Mouse (Mus musculus): ENCODE measurements around the gene Snhg11.

Gene Snhg11

GRCm38 (mm10) chr2:158369474-158370172 is 5.8 kb upstream of the Snhg11 start:
- no peak for DNase-seq

- DNase-seq = peak; percentile 19 to 41
Observed at GRCm38 (mm10) chr2:158370173-158370550, 5.3 kb upstream of the Snhg11 start.

DNA sequence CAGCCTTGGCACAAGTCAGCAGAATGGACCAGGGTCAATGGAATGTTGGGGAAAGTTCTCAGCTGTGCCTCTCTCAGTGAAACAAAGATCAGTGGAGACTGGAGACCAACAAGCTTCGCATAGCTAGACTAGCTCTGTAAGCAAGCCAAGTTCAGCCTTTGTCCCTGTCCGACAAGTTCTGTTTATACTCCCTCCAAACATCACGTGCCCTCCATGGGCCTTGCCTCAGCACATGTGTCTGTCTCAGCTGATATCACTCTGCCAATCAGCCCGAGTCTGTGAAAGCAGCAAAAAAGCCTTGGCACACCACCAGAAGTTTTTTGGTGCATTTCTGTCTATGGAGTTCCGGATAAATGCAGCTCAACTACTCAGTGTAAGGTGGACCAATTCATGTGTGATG is 2.4 kb upstream of the Snhg11 start:
- peak; percentile 35 to 62 for DNase-seq

- peak; percentile 42 to 69 for DNase-seq
Observed at GRCm38 (mm10) chr2:158373516-158373915, 1.9 kb upstream of the Snhg11 start.

- DNase-seq = peak in 1 of 2 experiments; percentile 17
Observed at GRCm38 (mm10) chr2:158376123-158376687, 767 bp downstream of the Snhg11 start.

- DNase-seq = no peak
Observed at GRCm38 (mm10) chr2:158376798-158377197, 1.4 kb downstream of the Snhg11 start.

GRCm38 (mm10) chr2:158377811-158378210 is 2.4 kb downstream of the Snhg11 start:
- no peak for DNase-seq

GRCm38 (mm10) chr2:158379354-158380078 is 4.1 kb downstream of the Snhg11 start:
- peak; percentile 40 to 62 for DNase-seq

GRCm38 (mm10) chr2:158386072-158386471 is 10.6 kb downstream of the Snhg11 start:
- DNase-seq = peak in 1 of 2 experiments; percentile 21

- no peak for DNase-seq
Observed at GRCm38 (mm10) chr2:158389421-158389820, 14.0 kb downstream of the Snhg11 start.

- no peak for DNase-seq
Observed at GRCm38 (mm10) chr2:158396369-158396768, 20.9 kb downstream of the Snhg11 start.

DNA sequence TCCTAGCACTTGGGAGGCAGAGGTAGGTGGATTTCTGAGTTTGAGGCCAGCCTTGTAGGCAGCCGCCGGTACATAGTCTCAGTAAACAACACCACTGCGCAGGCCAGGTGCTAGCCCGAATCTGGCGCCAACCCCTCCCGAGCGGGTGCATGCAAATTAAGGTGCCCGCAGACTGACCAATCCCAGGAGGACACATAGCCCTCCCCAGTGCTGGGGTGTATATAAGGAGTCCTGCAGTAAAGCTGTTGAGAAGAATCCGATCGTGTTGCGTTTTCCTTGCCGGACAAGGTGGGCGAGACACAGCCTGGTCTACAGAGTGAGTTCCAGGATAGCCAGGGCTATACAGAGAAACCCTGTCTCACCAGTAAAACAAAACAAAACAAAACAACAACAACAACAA is 21.7 kb downstream of the Snhg11 start:
- DNase-seq = peak; percentile 25 to 28

DNA sequence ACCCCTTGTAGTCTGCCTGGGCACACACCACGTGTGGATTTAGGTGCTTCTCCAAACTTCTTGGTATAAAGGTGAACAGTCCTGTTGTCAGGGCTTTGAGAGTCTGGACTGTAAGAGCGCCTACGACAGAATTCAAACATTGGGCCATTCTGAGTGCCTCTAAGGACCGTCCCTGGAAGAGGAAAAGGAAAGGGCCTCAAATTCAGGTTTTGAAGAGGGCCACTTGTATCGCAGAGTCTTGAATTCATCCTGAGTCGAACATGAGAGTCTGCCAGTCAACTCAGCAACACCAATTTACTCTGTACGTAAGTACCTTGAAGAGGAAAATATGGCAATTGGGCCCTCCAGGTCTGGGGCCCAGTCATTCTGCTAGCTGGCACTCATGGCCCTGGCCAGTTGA is 27.5 kb downstream of the Snhg11 start:
- peak; percentile 58 to 75 for DNase-seq

- DNase-seq = no peak
Observed at GRCm38 (mm10) chr2:158408997-158409594, 33.7 kb downstream of the Snhg11 start.

DNA sequence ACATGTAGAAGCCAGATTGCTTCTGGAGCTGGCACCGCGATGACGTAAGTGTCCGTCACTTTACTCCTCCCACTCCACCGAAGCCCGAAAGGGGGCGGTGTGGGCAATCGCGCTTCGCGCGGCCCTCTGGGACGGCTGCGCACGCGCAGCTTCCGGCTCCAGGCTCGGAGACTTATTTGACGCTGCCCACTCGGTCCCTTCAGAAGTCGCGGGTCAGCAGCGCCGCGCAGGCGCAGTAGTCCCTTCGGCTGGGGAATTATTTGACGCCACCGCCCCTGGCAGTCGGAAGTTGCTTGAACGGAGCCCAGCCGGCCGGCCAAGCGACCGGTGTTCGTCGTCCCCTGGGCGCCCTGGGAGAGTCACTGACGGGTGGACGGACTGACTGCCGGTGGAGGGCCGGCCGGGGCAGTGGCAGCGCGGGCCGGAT is 34.2 kb downstream of the Snhg11 start, which contains the start of gene Ralgapb:
TSS of gene Ralgapb (plus strand) at position 254 of the 427 bp plus-strand sequence.
- peak; percentile 98 for DNase-seq

DNA sequence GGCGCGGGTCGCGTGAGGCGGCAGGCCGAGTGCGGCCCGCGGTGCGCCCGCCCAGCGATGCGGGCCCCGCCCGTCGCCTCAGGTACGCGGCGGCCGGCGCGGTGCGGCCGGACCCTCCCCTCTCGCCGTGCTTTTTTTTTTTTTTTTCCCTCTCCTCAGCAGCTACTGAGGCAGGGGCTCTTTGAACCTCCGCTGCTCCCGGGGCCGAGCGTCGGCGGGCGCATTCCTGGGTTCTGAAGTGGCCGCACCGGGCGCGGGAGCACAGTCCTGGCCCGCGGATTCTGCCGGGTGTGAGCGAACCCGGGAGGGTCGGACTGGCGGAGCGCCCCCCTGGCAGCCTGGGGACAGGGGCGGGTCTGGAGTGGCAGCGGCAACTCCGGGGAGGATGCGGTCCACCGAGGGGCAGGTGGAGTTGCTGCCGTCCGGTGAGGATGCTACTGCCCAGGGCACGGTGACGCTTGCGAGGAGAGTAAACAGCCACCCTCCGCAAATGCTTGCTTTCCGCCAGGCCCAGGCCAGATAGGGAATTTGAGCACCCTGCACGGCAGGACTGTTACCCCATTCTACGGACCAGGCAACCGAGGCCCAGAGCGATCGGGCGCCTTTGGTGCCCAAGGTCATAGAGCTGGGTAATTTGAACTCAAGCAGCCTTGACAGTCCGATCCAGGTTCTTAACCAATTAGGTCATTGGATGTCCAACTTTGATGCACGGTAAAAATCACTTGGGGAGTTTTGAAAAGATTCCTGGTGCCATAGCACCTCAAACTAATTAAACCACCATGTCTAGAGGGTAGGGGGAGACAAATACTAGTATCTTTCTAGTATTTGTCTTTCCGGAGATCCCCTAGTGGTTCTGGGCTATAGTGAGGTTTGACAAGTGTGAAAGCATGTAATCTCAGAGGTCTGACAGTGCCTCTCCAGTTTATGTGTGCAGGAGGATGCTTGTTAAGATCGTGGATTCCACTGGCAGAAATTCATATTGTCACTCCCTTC is 34.9 kb downstream of the Snhg11 start:
- DNase-seq = peak; percentile 26 to 30

DNA sequence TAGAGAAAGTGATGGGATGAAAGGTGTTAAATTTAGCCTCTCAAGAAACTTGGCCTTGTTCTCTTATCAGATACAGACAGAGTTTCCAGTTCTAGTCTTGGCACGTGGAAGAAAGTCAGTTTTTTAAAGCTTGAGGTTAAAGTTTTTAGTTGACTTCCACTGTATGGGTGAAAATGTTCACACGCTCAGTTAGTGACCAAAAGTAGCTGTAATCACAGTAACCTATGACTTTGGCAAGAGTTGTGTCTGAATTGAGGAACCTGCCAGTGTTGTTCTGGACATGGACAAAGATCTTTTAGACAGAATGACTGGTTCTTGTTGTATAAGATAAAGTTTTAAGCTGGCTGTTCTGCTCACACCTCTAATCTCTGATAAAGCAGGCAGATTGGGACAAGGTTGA is 37.8 kb downstream of the Snhg11 start:
- DNase-seq = no peak

DNA sequence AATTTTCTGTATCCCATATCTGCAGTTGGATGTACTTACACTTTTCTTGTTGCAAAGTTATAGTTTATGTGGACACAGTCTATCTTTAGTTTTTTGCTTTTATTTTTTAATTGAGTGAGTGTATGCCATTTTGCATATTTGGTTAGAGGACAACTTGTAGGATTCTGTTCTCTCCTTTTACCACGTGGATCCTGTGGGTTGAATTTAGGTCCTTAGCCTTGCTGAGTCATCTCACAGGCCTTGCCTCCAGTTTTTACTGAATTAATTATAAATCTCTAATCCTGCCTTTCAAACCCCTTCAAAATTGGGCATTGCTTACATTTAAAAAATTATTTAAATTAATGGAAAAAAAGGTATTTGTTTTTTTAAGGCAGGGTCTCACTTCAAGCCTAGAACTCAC is 40.4 kb downstream of the Snhg11 start:
- no peak for DNase-seq

GRCm38 (mm10) chr2:158418663-158419062 is 43.2 kb downstream of the Snhg11 start:
- no peak for DNase-seq

All from lung, adult 18-20 months (tissue).